Mouse (Mus musculus) gastrocnemius, postnatal 4 days (tissue): ENCODE data around the gene Upb1. TPM values are rescaled to one million over a fixed set of nuclear protein-coding genes. Genes with fewer than 3 reads are reported as not detected.

ENCODE experiments used
- total RNA-seq, 2 experiments: library from RNA; stranded (reverse); gene quantifications; 2 replicates each; pipeline ENCODE4 v1.2.3; 2021

Gene Upb1
- total RNA-seq, 2 experiments from 2014 or later = 0.29 to 0.39 TPM

Other genes with a start within 250 kb of the Upb1 start
- gene Specc1l, start 189.0 kb upstream of the Upb1 start, total RNA-seq = 10 to 100 TPM; 46.0 to 49.7 TPM
- gene Adora2a, start 84.2 kb upstream of the Upb1 start, total RNA-seq = 1 to 10 TPM; 4.4 to 5.5 TPM
- gene Snrpd3, start 116.4 kb downstream of the Upb1 start, total RNA-seq = 100 to 1,000 TPM; 103 to 106 TPM
- 10 to 100 TPM; 39.5 to 39.9 TPM for gene Gucd1, start 116.9 kb downstream of the Upb1 start, total RNA-seq
- gene Lrrc75b, start 159.2 kb downstream of the Upb1 start, total RNA-seq = 1 to 10 TPM; 2.8 to 3.3 TPM
- gene Ggt1, start 160.5 kb downstream of the Upb1 start, total RNA-seq = under 1 TPM; 0.66 to 0.80 TPM
- gene Ggt5, start 188.2 kb downstream of the Upb1 start, total RNA-seq = 10 to 100 TPM; 10.8 to 13.1 TPM
- 1 to 10 TPM; 4.4 to 5.0 TPM for gene Susd2, start 242.9 kb downstream of the Upb1 start, total RNA-seq